Mouse (Mus musculus) midbrain, embryonic 15.5 days (tissue): ENCODE results near the gene Hoxa11. TPM values are rescaled to one million over a fixed set of nuclear protein-coding genes. Genes with fewer than 3 reads are reported as not detected.

ENCODE experiments used
- ATAC-seq: fragments of 200-750 bp; cut with Nextera tagmentation; replicated peaks from 2 replicates; pipeline ENCODE4 v1.8.0; 2017; ENCODE audit warnings: moderate TSS enrichment
- H3K27ac ChIP-seq: fragments of 300-500 bp; sonication (generic); 2 replicates; pipeline ENCODE4 v1.5.1; 2015; ENCODE audit warnings: mild to moderate bottlenecking, inconsistent platforms
- H3K27me3 ChIP-seq: fragments of 300-500 bp; sonication (generic); replicated peaks from 2 replicates; pipeline ENCODE4 v1.6.1; 2015; ENCODE audit warnings: inconsistent platforms
- H3K36me3 ChIP-seq: fragments of 300-500 bp; sonication (generic); replicated peaks from 2 replicates; pipeline ENCODE4 v1.6.1; 2015; ENCODE audit warnings: inconsistent platforms
- H3K4me1 ChIP-seq: fragments of 300-500 bp; sonication (generic); 2 replicates; pipeline ENCODE4 v1.6.1; 2015; ENCODE audit warnings: inconsistent platforms
- H3K4me2 ChIP-seq: fragments of 300-500 bp; sonication (generic); 2 replicates; pipeline ENCODE4 v1.6.1; 2015; ENCODE audit warnings: inconsistent platforms, mild to moderate bottlenecking, moderate library complexity
- H3K4me3 ChIP-seq: fragments of 300-500 bp; sonication (generic); 2 replicates; pipeline ENCODE4 v1.5.1; 2015; ENCODE audit warnings: mild to moderate bottlenecking, inconsistent platforms
- H3K9ac ChIP-seq: fragments of 300-500 bp; sonication (generic); 2 replicates; pipeline ENCODE4 v1.6.1; 2015; ENCODE audit warnings: mild to moderate bottlenecking, inconsistent platforms
- H3K9me3 ChIP-seq: fragments of 300-500 bp; sonication (generic); 2 replicates; pipeline ENCODE4 v1.6.1; 2016; ENCODE audit warnings: inconsistent platforms
- WGBS: fragments of 180-500 bp; shearing (Covaris S2); methylation state at CpG from one replicate; pipeline ENCODE4 v1.1.7; 2015; ENCODE audit warnings: mixed read lengths; 5-methylcytosine and 5-hydroxymethylcytosine counted together
- polyA plus RNA-seq: library from polyadenylated mRNA; unstranded; fragments of >200 nt; fragmentation: Nextera tagmentation; extraction: Ambion mirVana; gene quantifications from 2 replicates; pipeline ENCODE4 v1.2.1, GENCODE M21; 2015

Hoxa11 gene
- polyA plus RNA-seq, 1 experiment from 2014 or later, result 0.13 TPM

GRCm38 (mm10) chr6:52241001-52241621 lies 4.5 kb downstream of the Hoxa11 start:
- H3K9me3 ChIP-seq, result no peaks in the 10 kb centered on the region
- H3K4me1 ChIP-seq, result 0 out of 2 replicates have a peak, but pooled peaks cover 2% of the 10 kb centered on the region
- no peaks in the 10 kb centered on the region for H3K36me3 ChIP-seq
- WGBS, result 1% methylated on average over 9 of the region's 9 CpGs
- ATAC-seq, result no peak
- no peak overlapping the region for H3K9ac ChIP-seq
- H3K4me3 ChIP-seq, result no peak overlapping the region
- peaks cover 97% of the 10 kb centered on the region for H3K27me3 ChIP-seq
- no peak overlapping the region for H3K4me2 ChIP-seq
- H3K27ac ChIP-seq, result no peak overlapping the region

GRCm38 (mm10) chr6:52240389-52241000 lies 5.1 kb downstream of the Hoxa11 start, which contains the start of gene Hoxa10:
Gene Hoxa10, minus strand, starts transcription at chr6:52240854.
- no peak for ATAC-seq
- Histone ChIP-seq H3K4me2 (no peak within 1 kb of the TSS), H3K4me1 (0 out of 2 replicates have a peak, but pooled peaks cover 2% of the 10 kb centered on the region), H3K36me3 (no peaks in the 10 kb centered on the region), H3K27ac (no peak within 1 kb of the TSS), H3K9me3 (no peaks in the 10 kb centered on the region), H3K9ac (no peak within 1 kb of the TSS), H3K27me3 (peaks cover 97% of the 10 kb centered on the region), H3K4me3 (no peak within 1 kb of the TSS)
- WGBS, result 1% methylated on average over 35 of the region's 35 CpGs

- WGBS, result 3% methylated on average over 30 of the region's 30 CpGs
- no peak overlapping the region for H3K9ac ChIP-seq
- 0 out of 2 replicates have a peak, but pooled peaks cover 2% of the 10 kb centered on the region for H3K4me1 ChIP-seq
- no peaks in the 10 kb centered on the region for H3K36me3 ChIP-seq
- no peak overlapping the region for H3K4me2 ChIP-seq
- H3K4me3 ChIP-seq, result no peak overlapping the region
- peaks cover 97% of the 10 kb centered on the region for H3K27me3 ChIP-seq
- H3K27ac ChIP-seq, result no peak overlapping the region
- ATAC-seq, result no peak
- H3K9me3 ChIP-seq, result no peaks in the 10 kb centered on the region
These were observed 5.8 kb downstream of the Hoxa11 start for GRCm38 (mm10) chr6:52239625-52240388.

GRCm38 (mm10) chr6:52238976-52239375 lies 6.6 kb downstream of the Hoxa11 start:
- 2% methylated on average over 7 of the region's 7 CpGs for WGBS

GRCm38 (mm10) chr6:52238155-52238545 lies 7.5 kb downstream of the Hoxa11 start:
- Histone ChIP-seq H3K36me3 (no peaks in the 10 kb centered on the region), H3K4me3 (no peak overlapping the region), H3K9me3 (no peaks in the 10 kb centered on the region), H3K4me1 (0 out of 2 replicates have a peak, but pooled peaks cover 2% of the 10 kb centered on the region), H3K9ac (no peak overlapping the region), H3K27ac (no peak overlapping the region), H3K27me3 (peaks cover 98% of the 10 kb centered on the region), H3K4me2 (no peak overlapping the region)
- ATAC-seq, result no peak
- WGBS, result 3% methylated on average over 7 of the region's 7 CpGs

More at GRCm38 (mm10) chr6:52238976-52239375, 6.6 kb downstream of the Hoxa11 start:
- Histone ChIP-seq H3K4me1 (0 out of 2 replicates have a peak, but pooled peaks cover 2% of the 10 kb centered on the region), H3K27me3 (peaks cover 98% of the 10 kb centered on the region), H3K4me3 (no peak overlapping the region), H3K9me3 (no peaks in the 10 kb centered on the region), H3K9ac (no peak overlapping the region), H3K4me2 (no peak overlapping the region), H3K36me3 (no peaks in the 10 kb centered on the region), H3K27ac (no peak overlapping the region)
- ATAC-seq, result no peak

GRCm38 (mm10) chr6:52237346-52238154 lies 8.1 kb downstream of the Hoxa11 start:
- Histone ChIP-seq H3K4me2 (no peak overlapping the region), H3K36me3 (no peaks in the 10 kb centered on the region), H3K27ac (no peak overlapping the region), H3K27me3 (peaks cover 98% of the 10 kb centered on the region), H3K9ac (no peak overlapping the region), H3K4me3 (no peak overlapping the region), H3K9me3 (no peaks in the 10 kb centered on the region), H3K4me1 (0 out of 2 replicates have a peak, but pooled peaks cover 2% of the 10 kb centered on the region)
- ATAC-seq, result no peak
- 10% methylated on average over 10 of the region's 10 CpGs for WGBS

GRCm38 (mm10) chr6:52236806-52237205 lies 8.8 kb downstream of the Hoxa11 start:
- Histone ChIP-seq H3K4me1 (0 out of 2 replicates have a peak, but pooled peaks cover 2% of the 10 kb centered on the region), H3K4me3 (no peak overlapping the region), H3K36me3 (no peaks in the 10 kb centered on the region), H3K27ac (no peak overlapping the region), H3K9ac (no peak overlapping the region), H3K4me2 (no peak overlapping the region), H3K9me3 (no peaks in the 10 kb centered on the region), H3K27me3 (peaks cover 98% of the 10 kb centered on the region)
- 1% methylated on average over 3 of the region's 3 CpGs for WGBS
- ATAC-seq, result no peak

GRCm38 (mm10) chr6:52235866-52236265 lies 9.7 kb downstream of the Hoxa11 start:
- 18% methylated on average over 6 of the region's 6 CpGs for WGBS
- H3K27ac ChIP-seq, result no peak overlapping the region
- no peak for ATAC-seq
- H3K36me3 ChIP-seq, result no peaks in the 10 kb centered on the region
- 0 out of 2 replicates have a peak, but pooled peaks cover 2% of the 10 kb centered on the region for H3K4me1 ChIP-seq
- no peak overlapping the region for H3K4me3 ChIP-seq
- H3K4me2 ChIP-seq, result no peak overlapping the region
- no peak overlapping the region for H3K9ac ChIP-seq
- H3K9me3 ChIP-seq, result no peaks in the 10 kb centered on the region
- H3K27me3 ChIP-seq, result peaks cover 94% of the 10 kb centered on the region

- Histone ChIP-seq H3K27me3 (peaks cover 94% of the 10 kb centered on the region), H3K4me3 (no peak overlapping the region), H3K9ac (no peak overlapping the region), H3K27ac (no peak overlapping the region), H3K9me3 (no peaks in the 10 kb centered on the region), H3K4me1 (0 out of 2 replicates have a peak, but pooled peaks cover 2% of the 10 kb centered on the region), H3K4me2 (no peak overlapping the region), H3K36me3 (no peaks in the 10 kb centered on the region)
- WGBS, result 29% methylated on average over 9 of the region's 9 CpGs
- ATAC-seq, result no peak
These were observed 10.3 kb downstream of the Hoxa11 start for GRCm38 (mm10) chr6:52235267-52235666.

GRCm38 (mm10) chr6:52234428-52235140 lies 11.0 kb downstream of the Hoxa11 start:
- Histone ChIP-seq H3K4me1 (no peaks in the 10 kb centered on the region), H3K36me3 (no peaks in the 10 kb centered on the region), H3K27me3 (peaks cover 94% of the 10 kb centered on the region), H3K9ac (no peak overlapping the region), H3K9me3 (no peaks in the 10 kb centered on the region), H3K4me2 (no peak overlapping the region), H3K27ac (no peak overlapping the region), H3K4me3 (no peak overlapping the region)
- WGBS, result 2% methylated on average over 62 of the region's 68 CpGs
- ATAC-seq, result no peak
